Mouse (Mus musculus) brain, embryonic 14.5 days (tissue): ENCODE results near the gene Pola1.

Experiments used
- CTCF ChIP-seq: fragments of 200-500 bp; IDR thresholded peaks from 2 replicates; pipeline ENCODE4 v1.5.1; 2012; ENCODE audit warnings: inconsistent platforms, mild to moderate bottlenecking, moderate library complexity, borderline replicate concordance; ENCODE audit not compliant: insufficient read depth, insufficient read length; ENCODE audit errors: extremely low read depth
- POLR2A ChIP-seq: fragments of 200-500 bp; IDR thresholded peaks from 2 replicates; pipeline ENCODE4 v1.6.1; 2012; ENCODE audit warnings: mild to moderate bottlenecking, inconsistent platforms, borderline replicate concordance; ENCODE audit not compliant: poor library complexity, insufficient read depth, insufficient read length, severe bottlenecking; ENCODE audit errors: extremely low read depth

DNA sequence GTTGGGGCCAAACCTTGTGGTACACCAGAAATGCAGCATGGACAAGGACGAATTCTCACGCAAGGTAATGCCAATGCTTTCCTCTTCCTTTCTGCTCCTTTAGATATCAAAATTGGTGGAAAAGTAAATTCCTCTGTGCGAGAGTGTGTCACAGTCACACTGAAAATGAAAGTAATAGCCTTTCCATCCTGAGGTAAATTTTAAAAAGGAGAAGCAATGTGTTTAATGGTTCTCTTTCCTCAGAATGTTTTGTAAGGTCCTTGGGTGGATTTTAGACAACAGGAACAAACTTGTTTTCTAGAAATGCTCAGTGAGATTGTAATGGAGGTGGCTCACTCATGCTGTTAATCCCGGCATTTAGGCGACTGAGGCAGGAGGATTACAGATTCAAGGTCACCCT, 23.2 kb upstream of the Pola1 start:
- TF ChIP-seq POLR2A (no peak), CTCF (no peak)
